Mouse (Mus musculus) embryo, embryonic 10.5 days (tissue): ENCODE measurements around the gene Fshr.

Experiments
- DNase-seq: peaks from one replicate; pipeline ENCODE4 v3.0.0-alpha.2; 2015; ENCODE audit warnings: low spot score

The Fshr gene

DNA sequence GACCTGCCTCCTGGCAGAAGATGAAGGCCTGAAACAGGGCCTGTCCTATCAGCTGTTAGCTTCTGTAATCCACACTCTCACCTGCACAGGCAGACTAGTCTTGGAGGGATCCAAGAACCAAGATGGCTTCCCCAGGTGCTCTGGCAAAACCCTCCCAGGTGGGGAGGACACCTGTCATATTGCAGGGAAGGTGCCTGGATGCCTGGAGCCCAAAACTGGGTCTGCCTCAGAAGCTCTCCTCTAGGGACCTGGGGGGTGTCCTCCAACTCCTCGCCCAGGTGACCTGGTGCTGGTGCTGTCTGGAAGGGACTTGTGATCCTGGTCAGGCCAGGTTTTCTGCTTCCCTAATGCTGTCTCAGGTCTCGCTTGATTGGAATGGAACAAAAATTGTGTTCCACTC, 167.5 kb downstream of the Fshr start:
- no peak for DNase-seq

DNA sequence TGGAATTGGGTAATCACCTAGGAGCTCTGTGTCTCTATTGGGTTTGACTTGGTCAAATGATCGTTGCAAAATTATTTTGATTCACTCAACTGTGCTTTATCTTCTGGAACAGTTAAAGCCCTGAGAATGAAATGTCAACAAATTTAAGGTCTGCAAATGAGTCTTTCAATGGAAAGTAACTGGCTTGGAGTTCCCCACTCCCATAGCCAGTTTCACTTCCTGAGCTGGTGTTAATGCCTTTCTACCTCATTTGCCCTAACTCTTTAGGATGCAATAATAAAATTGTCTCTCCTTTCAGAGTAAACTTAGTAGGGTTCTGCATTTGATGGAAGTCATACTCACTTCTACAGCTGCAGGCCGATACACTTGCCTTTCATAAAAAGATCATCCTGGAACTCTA, 181.0 kb downstream of the Fshr start:
- DNase-seq = no peak

DNA sequence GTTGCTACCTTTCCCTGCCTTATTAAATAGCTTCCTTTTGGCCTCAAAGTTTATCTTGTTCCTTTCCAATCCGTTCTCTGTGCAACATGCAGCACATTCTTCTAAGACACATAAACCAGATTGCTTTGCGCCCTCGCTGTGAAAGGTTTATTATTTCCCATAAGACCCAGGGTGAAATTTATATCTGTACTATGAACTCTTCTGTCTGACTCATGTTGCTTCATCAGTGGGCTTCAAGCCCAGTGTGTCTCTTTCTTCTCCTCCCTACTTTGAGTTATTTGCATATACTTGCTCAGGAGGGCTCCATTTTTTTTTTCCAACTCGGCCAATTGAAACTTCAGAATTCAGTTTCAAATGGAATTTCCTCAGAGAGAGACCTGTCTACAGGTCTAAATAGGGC, 183.5 kb downstream of the Fshr start:
- no peak for DNase-seq

DNA sequence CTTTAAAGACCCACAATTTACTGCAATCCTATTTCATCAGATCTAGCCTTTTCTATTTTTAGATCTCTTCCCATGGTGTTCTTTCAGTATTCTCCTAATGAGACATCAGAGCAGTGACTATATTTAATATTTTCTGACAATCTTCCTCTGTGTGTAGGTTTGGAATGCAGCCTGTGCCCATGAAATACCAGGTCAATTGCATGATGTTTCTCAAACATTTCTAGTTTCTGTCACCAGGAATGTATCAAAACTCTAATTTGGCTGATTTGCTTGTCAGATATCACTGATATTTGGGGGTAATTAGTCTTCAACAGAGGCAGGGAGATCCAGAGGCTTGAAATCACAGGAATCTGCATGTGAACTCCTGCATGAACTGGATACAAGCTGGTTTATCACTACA, 186.8 kb downstream of the Fshr start:
- DNase-seq = no peak

DNA sequence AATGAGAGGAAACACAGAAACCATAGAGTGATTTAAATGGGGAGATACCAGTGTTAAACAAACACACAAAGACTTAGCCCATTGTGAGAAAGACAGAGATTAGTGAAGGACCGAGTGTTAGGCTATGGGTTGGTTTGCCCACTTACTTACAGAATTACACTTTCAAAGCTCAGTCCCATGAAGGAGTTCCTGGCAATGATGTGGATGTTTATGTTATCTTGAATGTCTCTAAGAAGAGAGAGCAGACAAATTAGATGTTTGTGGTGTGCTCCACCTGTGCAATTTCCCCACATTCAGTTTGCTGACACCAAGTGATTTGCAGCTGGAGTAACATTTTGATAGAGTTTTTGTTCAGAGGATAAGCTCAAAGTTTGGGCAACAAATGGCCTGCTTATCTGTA, 191.4 kb downstream of the Fshr start:
- DNase-seq = no peak

DNA sequence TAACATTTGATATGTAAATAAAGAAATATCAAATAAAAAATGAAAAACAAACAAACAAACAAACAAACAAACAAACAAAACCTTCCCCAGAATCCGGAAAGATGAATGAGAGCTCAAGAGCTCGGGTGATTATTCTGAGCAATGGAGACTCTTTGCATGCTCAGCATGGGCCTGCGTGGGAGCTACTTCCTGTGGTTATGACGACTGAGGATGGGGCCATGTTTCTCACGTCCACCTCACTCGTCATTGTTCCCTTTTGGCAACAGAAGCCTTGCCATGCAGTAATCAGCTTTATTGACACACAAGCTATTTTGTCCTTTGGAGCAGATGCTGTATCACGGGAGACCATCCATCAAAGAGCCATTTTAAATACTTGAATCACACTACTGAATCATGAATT, 191.8 kb downstream of the Fshr start:
- no peak for DNase-seq

DNA sequence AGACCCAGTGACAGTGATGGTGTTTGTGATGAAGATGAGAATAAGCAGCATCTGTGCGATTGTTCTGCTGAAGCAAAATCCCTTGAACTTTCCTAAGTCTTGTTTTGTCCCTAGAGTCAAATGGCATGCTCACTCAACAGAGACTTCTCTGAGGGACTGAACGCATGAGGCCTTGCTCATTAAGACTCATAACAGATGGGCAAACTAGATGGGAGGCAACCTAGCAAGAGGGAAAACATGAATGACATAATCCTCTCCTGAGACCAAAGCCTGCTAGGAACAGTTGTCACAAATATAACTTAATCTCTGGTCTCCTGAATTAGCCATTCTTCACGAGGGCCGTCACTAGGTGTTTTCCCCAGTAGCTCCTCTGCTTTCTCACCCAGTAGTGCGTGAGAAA, 194.5 kb downstream of the Fshr start:
- DNase-seq = no peak

DNA sequence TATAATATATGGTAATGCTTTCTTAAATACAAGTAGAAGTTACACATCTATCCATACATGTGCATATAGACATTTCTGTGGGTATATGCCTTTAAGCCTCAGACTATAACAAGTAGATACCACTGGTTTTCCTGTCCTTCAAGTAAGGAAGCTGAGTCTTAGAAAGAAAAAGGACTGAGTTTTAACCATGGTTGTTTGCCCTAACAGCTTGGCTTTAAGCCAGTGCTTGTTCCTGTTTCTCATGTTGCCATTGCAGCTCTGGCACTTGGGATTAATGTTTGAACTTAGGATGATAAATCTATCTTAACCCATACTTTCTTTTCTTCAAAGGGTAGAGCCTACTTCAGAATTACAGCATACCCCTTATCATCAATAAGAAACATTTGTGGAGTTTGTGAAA, 200.6 kb downstream of the Fshr start:
- no peak for DNase-seq

DNA sequence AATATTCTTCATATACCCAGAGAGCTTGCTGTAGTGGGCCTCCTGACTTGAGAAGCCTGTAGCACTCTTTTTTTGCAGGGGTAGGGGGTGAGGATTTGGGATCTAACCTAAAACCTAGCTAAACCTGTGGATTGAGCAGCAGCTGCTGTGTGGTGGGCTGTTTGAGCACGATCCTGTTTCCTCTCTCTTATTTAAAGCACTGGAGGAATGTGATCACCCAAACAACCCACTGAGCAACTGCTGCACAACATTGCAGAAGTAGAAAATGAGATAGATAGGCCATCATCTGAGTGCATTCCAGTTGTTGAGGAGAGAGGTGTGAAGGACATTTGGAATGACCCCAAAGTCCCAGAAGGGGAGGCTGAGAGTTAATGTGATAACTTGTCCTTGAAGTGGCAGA, 202.2 kb downstream of the Fshr start:
- DNase-seq = no peak

DNA sequence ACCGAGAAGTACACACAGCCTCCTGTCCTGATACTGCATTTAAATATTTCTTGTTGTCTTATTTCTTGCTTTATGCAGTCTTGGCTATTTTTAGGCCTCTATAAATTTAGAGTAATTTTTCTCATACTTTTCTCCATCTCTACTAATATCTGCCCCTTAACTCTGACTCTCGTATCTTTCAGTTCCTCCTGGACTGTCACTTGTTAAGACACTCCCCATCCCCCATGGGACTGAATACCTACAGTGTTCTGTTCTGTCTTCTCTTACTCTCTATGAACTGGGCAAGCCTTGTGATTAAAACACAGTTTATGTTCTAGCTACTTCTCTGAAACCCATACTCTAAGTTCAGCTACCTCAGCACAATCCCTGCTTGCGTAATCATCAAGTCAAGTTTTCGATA, 209.2 kb downstream of the Fshr start:
- DNase-seq = no peak

DNA sequence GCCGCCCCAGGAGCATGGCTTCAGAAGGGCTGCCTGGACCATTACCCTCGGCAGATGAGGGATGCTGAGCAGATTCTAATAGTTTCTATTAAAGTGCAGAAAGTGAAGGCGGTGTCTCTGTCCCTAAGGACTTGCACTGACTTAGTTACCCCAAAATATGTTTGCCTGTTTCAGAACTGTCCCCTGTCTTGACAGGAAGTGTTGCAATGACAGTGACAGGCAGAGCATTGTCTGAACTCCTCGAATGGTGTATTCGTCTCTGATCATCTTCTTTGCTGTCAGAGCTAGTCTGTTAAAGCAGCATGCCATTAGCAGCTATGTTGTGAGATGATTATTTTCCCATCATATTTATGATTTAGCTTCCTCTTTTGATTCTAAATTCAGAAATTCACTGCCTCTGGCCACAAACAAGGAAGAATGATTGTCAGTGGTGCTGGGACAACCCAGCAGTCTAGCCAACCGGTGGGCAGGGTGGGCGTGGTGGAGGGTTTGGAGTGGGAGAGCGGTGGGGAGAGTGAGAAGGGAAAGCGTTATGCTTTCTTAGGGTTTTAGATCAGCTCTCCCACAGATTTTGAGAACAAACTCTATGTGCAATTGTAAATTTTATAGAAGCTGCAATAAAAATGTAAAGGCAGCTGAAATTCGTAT, 219.6 kb downstream of the Fshr start:
- no peak for DNase-seq

DNA sequence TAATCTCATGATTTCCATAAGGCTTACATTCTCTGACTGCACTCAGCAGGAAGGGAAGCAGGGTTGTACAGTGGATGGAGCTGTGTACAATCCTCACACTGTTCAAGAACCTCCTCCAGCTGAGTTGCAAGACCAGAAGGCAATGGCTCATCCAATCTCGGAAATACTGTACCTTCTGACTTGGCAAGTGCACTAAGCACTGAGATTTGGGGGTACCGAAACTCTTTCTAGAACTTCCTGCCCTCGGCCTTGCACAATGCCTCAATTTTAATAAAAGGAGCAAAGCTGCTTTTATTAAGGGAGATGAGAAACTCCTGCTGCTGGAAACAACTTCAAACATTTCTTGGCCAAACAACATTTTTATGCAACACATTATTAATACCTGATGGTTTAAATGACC, 225.9 kb downstream of the Fshr start:
- no peak for DNase-seq

DNA sequence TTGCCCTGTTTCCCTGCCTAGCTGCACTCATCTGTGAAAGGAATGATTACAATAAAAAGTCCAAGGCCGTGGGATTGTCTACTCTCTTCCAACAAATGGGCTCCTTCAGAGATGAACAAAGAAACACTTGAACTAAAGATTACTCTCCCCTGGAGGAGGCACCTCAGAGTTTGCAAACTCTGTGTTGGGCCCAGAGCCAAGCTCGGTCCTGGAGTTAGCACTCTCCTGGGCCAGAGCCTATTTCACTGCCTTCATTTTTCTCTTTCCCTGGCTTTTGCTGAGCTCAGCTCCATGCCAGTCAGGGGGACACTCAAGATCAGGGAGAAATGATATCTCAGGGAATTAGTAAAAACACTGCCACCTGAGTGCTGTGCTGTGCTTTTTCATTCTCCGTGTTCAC, 234.4 kb downstream of the Fshr start:
- DNase-seq = no peak

DNA sequence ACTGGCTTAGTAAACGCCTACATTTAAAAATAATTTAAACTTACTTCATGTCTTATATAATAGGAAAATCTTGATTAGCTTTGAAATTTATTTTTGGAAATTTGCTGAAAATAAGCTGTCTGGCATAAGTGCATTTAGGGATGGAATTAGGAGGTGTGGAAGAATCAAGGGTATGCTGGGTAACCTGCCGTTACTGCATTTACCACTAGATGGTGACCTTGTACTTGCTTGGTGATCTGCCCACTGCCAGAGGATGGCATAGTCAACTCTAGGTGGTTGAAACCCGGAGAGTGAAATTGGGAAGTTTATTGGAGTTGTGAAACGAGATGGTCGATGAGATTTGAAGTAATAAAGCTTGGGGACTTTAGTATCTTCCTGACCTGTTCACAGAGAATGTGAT, 246.5 kb downstream of the Fshr start:
- peak; percentile 72 for DNase-seq

DNA sequence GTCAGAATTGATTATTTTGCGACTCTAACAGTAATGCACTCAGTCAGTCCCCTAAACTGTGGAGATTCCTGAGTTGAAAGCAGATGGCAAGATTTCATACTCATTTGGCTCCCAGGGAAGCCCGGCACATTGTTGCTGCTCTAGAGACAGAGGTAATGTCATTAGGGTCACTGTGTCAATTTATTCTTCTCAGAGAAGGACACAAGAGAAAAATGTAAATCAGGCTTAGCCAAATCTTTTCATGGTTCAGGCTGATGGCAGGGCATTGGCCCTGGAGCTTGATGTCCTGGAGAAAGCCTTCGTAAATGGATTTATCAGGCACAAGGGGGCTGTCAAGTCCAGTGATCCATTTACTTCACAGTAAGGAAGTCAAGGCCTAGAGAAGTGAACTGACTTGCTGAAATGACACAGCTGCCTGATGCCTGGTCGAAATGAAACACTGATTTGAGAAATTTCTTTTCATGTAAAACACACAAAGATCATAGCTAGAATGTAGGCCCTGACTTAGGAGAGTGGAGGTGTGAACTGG, 262.3 kb downstream of the Fshr start:
- DNase-seq = peak; percentile 84

DNA sequence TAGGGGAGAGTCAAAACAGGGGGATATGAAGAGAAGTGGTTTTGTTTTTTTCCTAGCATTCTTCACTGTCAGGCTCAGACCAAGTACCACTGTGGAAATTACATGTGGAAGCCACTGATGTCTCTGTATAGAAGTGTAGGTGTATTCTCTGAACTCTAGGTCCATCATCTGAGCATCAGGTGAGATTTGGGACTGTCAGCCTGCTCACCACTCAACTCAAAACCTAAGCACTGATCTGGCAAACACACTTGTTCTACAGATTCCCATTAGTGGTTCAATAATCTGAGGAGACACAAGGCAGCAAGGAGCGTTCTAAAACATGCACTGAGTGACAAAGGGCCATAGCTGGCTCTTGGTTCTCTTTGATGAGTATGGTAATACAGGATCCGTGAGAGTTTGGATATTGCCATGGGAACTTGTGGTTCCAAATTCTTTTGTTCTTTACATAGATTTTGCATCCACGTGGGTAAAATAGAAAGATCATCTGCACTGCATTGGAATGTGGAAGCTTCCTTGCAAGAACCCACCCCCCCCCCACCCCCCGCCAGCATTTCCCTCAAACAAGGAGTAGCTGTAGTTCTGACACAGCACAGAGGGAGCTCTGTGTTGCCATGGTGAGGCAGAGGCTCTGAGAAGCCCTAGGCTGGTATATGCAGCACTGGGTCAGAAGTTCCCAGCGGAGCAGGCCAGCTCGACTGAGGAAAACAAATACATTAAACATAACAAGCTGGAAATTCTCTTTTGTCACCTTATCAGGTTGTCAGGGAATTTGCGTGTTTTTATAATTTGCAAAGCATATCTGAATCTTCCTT, 262.9 kb downstream of the Fshr start:
- peak; percentile 82 for DNase-seq

DNA sequence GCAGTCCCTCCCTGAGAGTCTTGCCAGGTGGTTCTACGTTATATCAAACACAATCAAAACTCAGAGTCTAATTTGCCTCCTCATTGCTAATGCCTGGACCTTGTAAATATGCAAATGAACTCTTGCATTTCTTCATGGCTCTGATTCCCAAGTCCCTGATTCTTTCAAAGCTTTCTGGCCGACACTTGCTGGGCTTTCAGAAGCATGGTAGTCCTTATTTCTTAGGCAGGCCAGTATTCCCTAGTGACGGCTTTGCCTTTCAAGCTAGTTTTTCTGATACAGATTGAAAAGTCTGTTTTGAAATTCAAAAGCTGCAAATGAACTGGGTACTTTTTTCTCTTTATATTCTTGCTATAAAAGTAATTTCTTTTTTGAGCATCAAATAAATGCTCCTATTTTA, 263.5 kb downstream of the Fshr start:
- peak; percentile 14 for DNase-seq
